Mouse (Mus musculus): Measurements from ENCODE around the gene Kif20b. TPM values are rescaled to one million over a fixed set of nuclear protein-coding genes. Genes with fewer than 3 reads are reported as not detected.

The Kif20b gene
- 44.7 and 46.2 TPM in 2 replicates for polyA plus RNA-seq (2015; fragmentation: Nextera tagmentation; extraction: Ambion mirVana)

DNA sequence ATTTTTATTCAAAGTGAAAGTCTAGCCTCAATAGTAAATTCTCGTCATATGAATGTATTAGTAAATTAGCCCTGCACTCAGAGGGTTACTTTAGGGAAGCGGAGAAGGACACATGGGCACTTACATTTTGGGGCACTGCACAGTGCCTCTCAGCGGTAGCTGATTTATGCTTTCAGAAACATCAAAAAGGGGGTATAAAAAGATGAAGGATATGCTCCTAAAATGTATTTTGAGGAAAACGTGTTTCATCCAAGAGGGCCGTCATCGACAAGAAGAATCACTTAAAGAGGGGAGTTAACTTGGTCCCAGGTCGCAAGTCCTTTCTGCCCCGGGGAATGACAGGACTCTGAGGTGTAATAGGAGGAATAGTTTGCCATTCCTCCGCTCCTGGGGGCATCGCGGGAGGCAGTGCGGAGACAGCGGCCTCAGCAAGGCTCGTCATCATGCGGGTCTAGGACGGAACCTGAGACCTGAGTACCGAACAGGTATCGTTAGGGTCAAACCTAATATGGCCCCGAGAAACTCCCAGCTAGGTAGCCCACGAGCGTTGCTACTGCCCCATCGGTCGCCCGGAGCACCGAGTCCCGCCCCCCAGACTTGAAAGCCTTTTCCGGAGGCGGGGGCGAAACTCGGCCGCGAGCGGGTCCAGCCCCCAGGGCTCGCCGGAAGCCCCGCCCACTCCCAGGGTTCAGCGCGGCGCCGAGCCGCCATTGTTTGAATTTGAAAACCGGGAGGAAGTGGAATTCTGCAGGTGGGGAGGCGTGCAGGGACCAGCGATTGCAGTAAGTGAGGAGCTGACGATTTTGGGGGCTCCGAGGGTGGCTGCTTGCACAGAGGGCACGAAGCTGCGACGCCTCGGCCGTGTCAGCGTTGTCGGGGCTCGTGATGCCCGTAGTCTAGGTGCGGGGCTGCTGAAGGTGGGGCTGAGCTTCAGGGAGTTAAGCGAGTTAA, at the start of gene Kif20b:
Kif20b (plus strand) TSS at position 710 of the 951 bp plus-strand sequence.

DNA sequence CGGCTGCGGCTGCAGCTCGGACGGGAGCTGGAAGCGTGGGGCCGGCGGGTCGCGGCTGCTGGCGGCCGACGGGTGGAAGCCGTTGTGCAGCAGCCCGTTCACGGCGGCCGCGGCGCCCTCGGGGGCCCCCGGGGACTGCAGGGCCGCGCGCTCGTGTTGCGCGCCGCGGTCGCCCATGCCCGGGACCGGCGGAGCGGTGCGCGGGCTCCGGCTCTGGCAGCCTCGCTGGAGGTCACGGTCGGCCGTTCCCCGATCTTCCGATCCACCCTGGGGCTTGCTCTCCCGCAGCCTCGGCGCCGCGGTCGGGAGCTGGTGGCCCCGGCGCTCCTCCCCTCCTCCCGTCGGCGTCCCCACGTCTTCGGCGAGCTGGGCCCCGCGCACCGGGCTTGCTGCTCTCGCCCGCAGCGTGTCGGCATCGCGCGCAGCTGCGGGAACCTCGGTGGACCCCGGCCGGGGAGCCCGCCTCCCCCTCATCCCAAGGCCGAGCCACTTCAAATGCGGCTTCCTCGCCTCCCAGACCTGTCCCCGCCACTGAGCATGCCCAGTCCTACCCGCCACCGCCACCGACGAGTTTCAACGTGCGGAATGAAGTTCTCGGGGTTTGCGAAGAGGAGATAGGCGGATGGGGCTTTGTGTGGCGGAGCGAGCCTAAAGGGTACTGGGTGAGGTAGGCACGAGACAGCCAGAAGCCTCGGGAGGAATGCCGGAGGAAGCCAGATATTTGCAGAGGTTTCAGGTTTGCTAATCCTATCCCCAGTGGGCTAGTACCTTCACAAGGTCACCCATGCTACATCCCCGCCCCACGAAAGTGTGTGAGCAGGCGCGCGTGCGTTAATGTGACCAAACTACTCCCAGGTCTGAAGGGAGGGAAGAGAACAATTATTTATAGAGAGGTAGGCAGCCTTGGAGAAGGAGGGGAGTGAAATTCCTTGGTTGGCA, 43.3 kb upstream of the Kif20b start, which contains the start of gene Pank1:
Pank1 (minus strand) TSS at position 853 of the 939 bp plus-strand sequence.

MicroRNAs encoded within 50 kb of the gene (microRNA counts, 519-probe panel; counts per million panel counts)
- 88.3 counts per million for microRNA mmu-miR-1950

Other genes starting within 250 kb of the Kif20b start
- 0.02 and 0.18 TPM in 2 replicates for gene Slc16a12, start 175.1 kb upstream of the Kif20b start, polyA plus RNA-seq (2015; fragmentation: Nextera tagmentation; extraction: Ambion mirVana)
- 1.6 and 1.9 TPM in 2 replicates for gene Pank1, start 42.9 kb upstream of the Kif20b start, polyA plus RNA-seq (2015; fragmentation: Nextera tagmentation; extraction: Ambion mirVana)